ENCODE assay signal across 15 mouse cellular contexts in the genomic region with DNA sequence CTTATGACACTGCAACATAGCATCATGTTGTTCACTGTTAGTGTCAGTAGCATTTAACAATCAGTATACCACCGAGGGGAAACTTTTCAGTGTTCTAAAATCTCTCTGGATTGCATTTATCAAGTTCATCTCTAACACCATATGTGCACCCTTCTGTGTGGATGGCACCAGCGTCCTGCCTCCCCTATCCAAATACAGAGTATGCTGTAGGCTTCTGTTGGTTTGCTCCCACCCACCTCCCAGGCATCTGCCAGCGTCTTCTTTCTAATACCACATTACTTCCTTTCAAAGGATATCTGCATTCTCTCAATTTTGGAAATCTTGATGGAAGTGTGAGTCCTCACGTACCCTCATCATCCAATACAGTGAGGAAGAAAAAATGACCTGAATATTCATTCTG.
DNase-seq lines count a peak whose midpoint lies in the region.
"Had no signal": no experiment of that assay in that cellular context is flagged by ENCODE, and none has a peak within 500 bp of the region (broad histone marks: within the 10 kb centered on the region; RNA-seq: fewer than 3 reads in every experiment).

No protein-coding gene starts in this region.

- DNase-seq in frontal cortex, adult 2 months (ENCODE audit: extremely low spot score in 1 of 2, low spot score in 1 of 2) = peak; percentile 31 to 52
- no peak for DNase-seq in frontal cortex, postnatal 25 days (ENCODE audit: low spot score in 2 of 2)
- DNase-seq in frontal cortex, postnatal 10 days (ENCODE audit: low spot score in 2 of 2) = peak; percentile 8
- DNase-seq in layer of hippocampus, adult 8-10 months (ENCODE audit: low spot score in 2 of 2) = peak; percentile 67 to 69
- peak; percentile 57 to 60 for DNase-seq in layer of hippocampus, postnatal 36 days
- DNase-seq in kidney, postnatal 4 days = no peak
- DNase-seq in lung, postnatal 36 days = no peak
- DNase-seq: adrenal gland, postnatal 14 days; cerebellum, adult 9-11 months; gastrocnemius, postnatal 25 days; heart, adult 18-20 months; heart, postnatal 14 days; kidney, postnatal 36 days; liver, postnatal 0 days; thymus, adult 2 months had no signal

Comparison
In these comparisons a context has a peak if more than half of its experiments do, and no peak if none do; other contexts are left out.
1. DNase-seq: peak in frontal cortex, adult 2 months (2 of 2), frontal cortex, postnatal 10 days (2 of 2), layer of hippocampus, adult 8-10 months (2 of 2) and layer of hippocampus, postnatal 36 days (2 of 2); none in frontal cortex, postnatal 25 days (0 of 2), kidney, postnatal 4 days (0 of 2) and lung, postnatal 36 days (single experiment).